Mouse (Mus musculus) frontal cortex, adult 2 months (tissue): ENCODE data around the gene Ddx21. TPM values are rescaled to one million over a fixed set of nuclear protein-coding genes. Genes with fewer than 3 reads are reported as not detected.

Experiments
- DNase-seq, 2 experiments: peaks; one replicate each; pipeline ENCODE4 v3.0.0; 2022; ENCODE audit warnings: low spot score in 1 of 2; ENCODE audit errors: extremely low spot score in 1 of 2
- polyA plus RNA-seq: library from polyadenylated mRNA; depleted of rRNA; stranded (reverse); fragments of >200 nt; gene quantifications from 2 replicates; pipeline ENCODE4 v1.2.3, GENCODE M21; 2012

Gene Ddx21
- polyA plus RNA-seq, 1 experiment, result 20.8 TPM

DNA sequence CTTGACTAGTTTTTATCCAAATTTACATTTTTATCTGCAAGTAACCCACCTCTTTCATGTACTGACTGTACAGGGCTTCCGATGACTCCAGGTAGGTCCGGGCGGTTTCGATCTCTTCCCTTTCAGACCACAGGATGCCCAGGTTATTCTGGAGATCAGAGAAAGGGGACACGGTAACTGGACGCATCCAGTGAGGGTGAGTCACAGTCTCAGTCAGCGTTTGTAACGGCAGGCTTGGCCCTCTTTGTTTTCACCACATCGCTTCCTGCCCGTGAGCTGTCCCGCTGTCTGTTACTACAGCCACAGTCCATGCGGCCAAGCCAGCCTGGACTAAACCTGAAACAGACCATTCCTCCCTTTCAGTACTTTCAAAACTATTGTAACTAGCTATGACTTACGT lies 27.1 kb downstream of the Ddx21 start:
- no peak for DNase-seq

- no peak for DNase-seq
These were observed 31.8 kb downstream of the Ddx21 start for GRCm38 (mm10) chr10:62570126-62570871.

- no peak for DNase-seq
These were observed 33.2 kb downstream of the Ddx21 start for GRCm38 (mm10) chr10:62568861-62569260.

- no peak for DNase-seq
These were observed 44.3 kb downstream of the Ddx21 start for GRCm38 (mm10) chr10:62557736-62558135.

GRCm38 (mm10) chr10:62556558-62556901 lies 45.6 kb downstream of the Ddx21 start:
- DNase-seq, result no peak

DNA sequence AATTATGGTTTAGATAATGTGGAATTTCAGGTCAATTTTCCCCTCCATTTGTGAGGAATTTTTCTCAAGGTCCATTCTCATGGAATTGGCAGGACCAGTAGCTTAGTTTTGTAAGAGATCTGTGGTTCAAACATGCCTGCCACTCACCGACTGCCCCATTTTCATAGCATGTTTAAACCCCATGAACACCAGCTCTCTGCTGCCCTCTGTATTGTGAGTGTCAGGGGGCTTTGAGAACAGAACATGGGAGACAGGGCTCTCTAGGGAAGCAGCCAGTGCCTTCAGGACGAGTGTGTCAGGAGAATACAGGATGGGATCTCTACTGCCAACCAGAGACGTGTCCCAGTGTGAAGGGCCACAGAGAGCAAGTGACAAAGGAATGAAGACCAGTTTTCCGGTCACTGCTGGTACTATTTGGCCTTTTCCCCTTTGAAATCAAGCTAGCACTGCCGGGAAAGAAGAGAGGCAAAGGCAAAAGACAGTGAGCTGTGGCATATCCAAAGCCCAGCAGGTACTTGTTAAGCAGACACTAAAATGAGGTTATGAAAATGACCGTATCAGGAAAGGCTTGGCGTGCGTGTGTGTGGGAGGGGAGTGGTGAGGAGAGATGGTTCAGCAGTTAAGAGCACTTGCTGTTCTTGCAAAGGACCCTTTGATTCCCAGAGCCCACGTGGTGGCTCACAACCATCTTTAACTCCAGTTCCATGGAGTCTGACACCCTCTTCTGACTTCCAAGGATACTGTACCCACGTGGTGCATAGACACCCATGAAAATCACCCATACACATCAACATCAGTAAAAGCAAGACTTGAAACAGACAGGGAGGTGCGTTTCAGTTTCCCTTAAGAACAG lies 46.1 kb downstream of the Ddx21 start:
- no peak for DNase-seq

DNA sequence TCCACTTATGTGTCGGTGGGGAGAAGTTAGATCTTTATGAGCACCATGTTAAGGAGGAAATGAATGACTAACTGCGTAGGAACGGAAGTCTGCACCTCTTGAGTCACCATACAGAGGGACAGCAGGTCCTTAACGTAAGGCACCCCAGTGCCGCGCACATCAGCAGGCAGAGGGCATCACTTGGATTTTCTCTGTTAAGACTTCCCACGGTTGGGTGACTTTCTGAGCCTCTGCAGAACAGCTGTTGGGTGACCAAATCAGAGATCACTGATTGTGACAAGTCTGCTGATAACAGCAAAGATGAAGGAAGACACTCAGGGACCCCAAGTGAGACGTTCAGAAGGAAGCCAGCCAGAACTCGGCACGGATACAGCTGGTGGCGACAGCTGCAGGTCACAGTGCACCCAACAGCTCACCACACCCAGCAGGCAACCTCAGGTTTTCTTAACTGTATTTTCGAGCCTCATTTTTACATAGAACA lies 48.4 kb downstream of the Ddx21 start:
- no peak for DNase-seq

DNA sequence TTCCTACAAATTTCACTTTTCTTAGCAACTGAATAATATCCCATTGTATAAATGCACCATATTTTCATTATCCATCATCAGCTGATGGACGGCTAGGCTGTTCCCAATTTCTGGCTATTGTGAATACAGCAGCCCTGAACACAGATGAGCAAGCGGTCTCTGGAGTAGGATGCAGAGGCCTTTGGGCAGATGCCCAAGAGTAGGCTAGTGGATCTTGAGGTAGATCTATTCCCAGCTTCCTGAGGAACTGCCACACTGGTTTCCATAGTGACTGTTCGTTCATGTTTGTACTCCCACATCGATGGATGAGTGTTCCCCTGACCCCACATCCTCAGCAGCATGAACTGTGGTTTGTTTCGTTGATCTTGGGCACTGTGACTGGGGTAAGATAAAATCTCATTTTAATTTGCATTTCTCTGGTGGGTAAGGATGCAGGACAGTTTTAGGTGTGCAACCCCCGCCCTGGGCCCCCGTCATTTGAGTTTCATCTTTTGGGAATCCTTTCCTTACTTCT lies 51.2 kb downstream of the Ddx21 start:
- peak in 1 of 2 experiments; percentile 68 for DNase-seq

DNA sequence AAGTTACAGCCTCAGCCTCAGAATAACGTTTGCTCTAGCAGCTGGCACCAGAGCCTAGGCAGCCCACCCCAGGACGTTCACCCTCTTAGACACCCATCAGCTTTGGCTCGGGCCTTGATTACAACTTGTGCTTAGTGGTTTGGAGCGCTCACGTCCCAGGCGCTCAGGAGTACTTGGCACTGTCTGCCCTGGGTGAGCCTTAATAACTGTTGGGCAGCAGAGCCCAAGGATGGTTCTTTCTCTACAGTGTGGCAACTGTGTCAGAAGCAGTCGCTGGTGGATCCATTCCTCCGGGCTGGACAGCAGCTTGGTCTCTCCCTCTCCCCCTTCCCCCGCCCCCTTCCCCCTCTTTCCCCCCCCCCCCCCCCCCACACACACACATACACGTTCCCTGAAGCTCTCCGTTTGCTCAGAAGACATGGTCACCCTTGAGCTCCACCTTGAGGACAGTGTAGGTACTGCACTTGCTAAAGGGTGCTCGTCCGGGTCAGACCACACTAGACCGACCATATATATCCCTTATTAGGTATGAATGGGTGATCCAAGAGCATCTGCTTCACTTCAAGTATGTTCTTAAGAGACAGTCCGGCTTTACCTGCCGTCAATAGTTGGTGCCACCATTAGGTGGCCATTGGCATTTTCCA lies 52.4 kb downstream of the Ddx21 start:
- peak in 1 of 2 experiments; percentile 85 for DNase-seq

GRCm38 (mm10) chr10:62546441-62546840 lies 55.6 kb downstream of the Ddx21 start:
- DNase-seq, result no peak

DNA sequence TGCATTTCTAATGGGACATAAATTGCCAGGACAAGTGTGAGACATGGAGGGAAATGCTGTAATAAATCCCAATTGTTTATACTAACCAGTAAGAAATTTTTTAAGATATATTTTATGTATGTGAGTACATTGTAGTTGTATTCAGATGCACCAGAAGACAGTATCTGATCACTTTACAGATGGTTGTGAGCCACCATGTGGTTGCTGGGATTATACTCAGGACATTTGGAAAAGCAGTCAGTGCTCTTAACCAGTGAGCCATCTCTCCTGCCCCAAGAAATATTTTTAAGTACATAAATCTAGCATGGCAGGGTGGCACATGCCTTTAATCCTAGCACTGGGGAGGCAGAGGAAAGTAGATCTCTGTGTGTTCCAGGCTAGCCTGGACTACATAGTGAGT lies 56.3 kb downstream of the Ddx21 start:
- no peak for DNase-seq

GRCm38 (mm10) chr10:62544316-62544715 lies 57.8 kb downstream of the Ddx21 start:
- DNase-seq, result no peak

GRCm38 (mm10) chr10:62543399-62543808 lies 58.7 kb downstream of the Ddx21 start:
- DNase-seq, result no peak

GRCm38 (mm10) chr10:62542928-62543327 lies 59.2 kb downstream of the Ddx21 start:
- no peak for DNase-seq

DNA sequence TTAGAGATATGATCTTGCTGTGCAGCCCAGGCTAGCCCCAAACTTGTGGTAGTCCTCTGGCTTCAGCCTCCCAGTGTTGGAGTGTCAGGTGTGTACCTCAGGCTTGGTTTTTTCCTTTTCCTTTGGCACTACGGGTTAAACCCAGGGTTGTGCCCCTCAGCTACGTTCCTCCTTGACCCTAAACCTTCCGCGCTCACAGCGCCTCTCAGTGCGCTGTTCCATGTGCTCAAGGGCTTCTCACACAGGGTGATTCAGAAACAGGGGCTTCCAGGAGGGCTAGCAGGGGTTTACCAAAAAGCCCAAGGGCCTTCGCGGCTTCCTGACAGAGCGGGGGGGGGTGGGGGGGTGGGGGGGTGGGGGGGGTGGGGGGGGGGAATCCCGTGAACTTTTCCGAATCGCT lies 59.6 kb downstream of the Ddx21 start:
- no peak for DNase-seq

GRCm38 (mm10) chr10:62541499-62541898 lies 60.6 kb downstream of the Ddx21 start:
- DNase-seq, result no peak

GRCm38 (mm10) chr10:62540800-62541199 lies 61.3 kb downstream of the Ddx21 start:
- no peak for DNase-seq

- DNase-seq, result no peak
These were observed 67.6 kb downstream of the Ddx21 start for GRCm38 (mm10) chr10:62534509-62534908.

GRCm38 (mm10) chr10:62532832-62533231 lies 69.2 kb downstream of the Ddx21 start:
- no peak for DNase-seq
